Mouse (Mus musculus) midbrain, embryonic 10.5 days (tissue): ENCODE measurements around the gene Zfp691. TPM values are rescaled to one million over a fixed set of nuclear protein-coding genes. Genes with fewer than 3 reads are reported as not detected.

Experiments
- DNase-seq: peaks from one replicate; pipeline ENCODE4 v3.0.0-alpha.2; 2017; ENCODE audit warnings: low spot score
- H3K27ac ChIP-seq: fragments of 300-500 bp; sonication (generic); replicated peaks from 2 replicates; pipeline ENCODE4 v1.5.1; 2016; ENCODE audit warnings: mild to moderate bottlenecking
- H3K27me3 ChIP-seq: fragments of 300-500 bp; sonication (generic); 2 replicates; pipeline ENCODE4 v1.6.1; 2016; ENCODE audit warnings: low read depth, mild to moderate bottlenecking; ENCODE audit not compliant: poor library complexity, severe bottlenecking
- H3K36me3 ChIP-seq: fragments of 300-500 bp; sonication (generic); 2 replicates; pipeline ENCODE4 v1.6.1; 2016; ENCODE audit warnings: mild to moderate bottlenecking, moderate library complexity
- H3K4me1 ChIP-seq: fragments of 300-500 bp; sonication (generic); 2 replicates; pipeline ENCODE4 v1.6.1; 2016
- H3K4me3 ChIP-seq: fragments of 300-500 bp; sonication (generic); 2 replicates; pipeline ENCODE4 v1.5.1; 2016; ENCODE audit warnings: mild to moderate bottlenecking, moderate library complexity
- H3K9me3 ChIP-seq: fragments of 300-500 bp; sonication (generic); replicated peaks from 2 replicates; pipeline ENCODE4 v1.6.1; 2016; ENCODE audit warnings: mild to moderate bottlenecking
- WGBS: fragments of 180-500 bp; shearing (Covaris S2); methylation state at CpG from one replicate; pipeline ENCODE4 v1.1.7; 2016; 5-methylcytosine and 5-hydroxymethylcytosine counted together
- polyA plus RNA-seq: library from polyadenylated mRNA; unstranded; fragments of >200 nt; fragmentation: Nextera tagmentation; extraction: Ambion mirVana; gene quantifications from 2 replicates; pipeline ENCODE4 v1.2.1, GENCODE M21; 2016

Zfp691 gene
- polyA plus RNA-seq, 1 experiment from 2014 or later, result 13.1 TPM

- no peaks in the 10 kb centered on the region for H3K27me3 ChIP-seq
- WGBS, result 82% methylated on average over 3 of the region's 3 CpGs
- no peak overlapping the region for H3K27ac ChIP-seq
- DNase-seq, result no peak
- H3K4me1 ChIP-seq, result no peaks in the 10 kb centered on the region
- no peak overlapping the region for H3K4me3 ChIP-seq
- H3K9me3 ChIP-seq, result no peaks in the 10 kb centered on the region
- no peaks in the 10 kb centered on the region for H3K36me3 ChIP-seq
These were observed 12.6 kb downstream of the Zfp691 start for GRCm38 (mm10) chr4:119161358-119161757.

DNA sequence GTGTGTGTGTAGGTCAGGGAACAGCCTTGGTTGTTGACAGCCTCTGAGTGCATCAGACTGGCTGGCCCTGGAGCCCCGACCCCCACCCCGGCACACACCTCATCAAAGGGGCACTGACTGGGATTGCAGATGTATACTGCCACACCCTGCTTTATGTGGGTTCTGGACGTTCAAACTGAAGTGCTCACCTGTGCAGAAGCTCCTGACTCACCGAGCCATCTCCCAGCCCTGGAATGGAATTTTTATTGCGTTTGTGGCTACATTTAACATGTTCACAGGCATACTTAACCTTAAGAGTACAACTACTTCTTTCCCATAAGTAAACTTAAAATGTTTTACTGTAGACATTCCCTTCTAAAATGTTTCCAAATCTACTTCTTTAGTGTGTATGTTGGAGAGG, 16.1 kb downstream of the Zfp691 start:
- H3K27ac ChIP-seq, result no peak overlapping the region
- no peaks in the 10 kb centered on the region for H3K9me3 ChIP-seq
- H3K4me3 ChIP-seq, result no peak overlapping the region
- H3K4me1 ChIP-seq, result no peaks in the 10 kb centered on the region
- H3K27me3 ChIP-seq, result no peaks in the 10 kb centered on the region
- 86% methylated on average over 5 of the region's 5 CpGs for WGBS
- DNase-seq, result no peak
- H3K36me3 ChIP-seq, result no peaks in the 10 kb centered on the region

GRCm38 (mm10) chr4:119157186-119157585, 16.8 kb downstream of the Zfp691 start:
- H3K27ac ChIP-seq, result no peak overlapping the region
- no peaks in the 10 kb centered on the region for H3K27me3 ChIP-seq
- WGBS, result 36% methylated on average over 2 of the region's 2 CpGs
- H3K9me3 ChIP-seq, result no peaks in the 10 kb centered on the region
- no peaks in the 10 kb centered on the region for H3K4me1 ChIP-seq
- peak; percentile 58 for DNase-seq
- H3K36me3 ChIP-seq, result no peaks in the 10 kb centered on the region
- H3K4me3 ChIP-seq, result no peak overlapping the region

- Histone ChIP-seq H3K27me3 (peaks cover 1% of the 10 kb centered on the region; the same call in 1 of the 2 replicates), H3K9me3 (no peaks in the 10 kb centered on the region), H3K4me1 (peaks cover 8% of the 10 kb centered on the region), H3K36me3 (no peaks in the 10 kb centered on the region), H3K4me3 (no peak overlapping the region), H3K27ac (no peak overlapping the region)
- DNase-seq, result no peak
- 87% methylated on average over 11 of the region's 11 CpGs for WGBS
These were observed 25.3 kb downstream of the Zfp691 start for GRCm38 (mm10) chr4:119148741-119149140.

DNA sequence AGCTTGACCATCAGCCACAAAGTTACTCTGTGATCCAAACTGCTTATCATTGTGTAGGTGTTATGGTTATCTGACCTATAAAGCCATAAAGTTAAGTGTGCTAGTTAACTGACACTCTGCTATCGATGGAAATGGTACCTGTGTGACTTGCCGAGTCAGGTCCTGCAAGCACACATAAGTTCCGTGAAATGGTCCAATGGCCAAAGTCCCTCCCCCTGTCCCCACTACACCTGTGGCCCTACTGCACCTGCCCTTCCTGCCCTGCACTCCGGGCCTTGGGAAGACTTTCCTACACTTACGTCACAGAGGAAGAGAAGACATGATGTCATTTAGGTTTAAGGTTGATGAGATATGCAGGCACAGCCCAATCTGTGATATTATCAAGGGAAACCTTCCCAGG, 26.6 kb downstream of the Zfp691 start:
- Histone ChIP-seq H3K4me3 (no peak overlapping the region), H3K27me3 (peaks cover 11% of the 10 kb centered on the region; the same call in 1 of the 2 replicates), H3K36me3 (no peaks in the 10 kb centered on the region), H3K9me3 (no peaks in the 10 kb centered on the region), H3K4me1 (peaks cover 11% of the 10 kb centered on the region), H3K27ac (no peak overlapping the region)
- WGBS, result 96% methylated on average over 5 of the region's 5 CpGs
- DNase-seq, result no peak

DNA sequence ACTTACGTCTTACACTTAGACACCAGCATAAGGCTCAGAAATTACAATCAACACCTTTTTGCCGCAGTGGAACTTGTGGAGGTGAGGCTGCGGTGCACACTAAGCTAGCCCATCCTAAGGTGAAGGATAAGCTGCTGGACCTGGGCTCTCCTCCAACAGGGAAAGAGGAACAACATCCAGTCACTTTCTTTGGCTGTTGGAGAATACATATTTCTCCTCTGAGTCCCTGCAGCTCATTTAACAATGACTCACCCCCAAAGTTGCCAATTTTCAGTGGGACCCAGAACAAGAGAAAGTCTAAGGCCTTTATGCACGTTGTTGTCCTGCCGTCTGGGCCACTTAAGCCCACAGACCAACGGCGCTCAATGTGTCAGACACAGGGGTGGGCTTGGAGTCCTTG, 27.2 kb downstream of the Zfp691 start:
- WGBS, result 92% methylated on average over 7 of the region's 7 CpGs
- no peaks in the 10 kb centered on the region for H3K9me3 ChIP-seq
- H3K27me3 ChIP-seq, result peaks cover 11% of the 10 kb centered on the region; the same call in 1 of the 2 replicates

DNA sequence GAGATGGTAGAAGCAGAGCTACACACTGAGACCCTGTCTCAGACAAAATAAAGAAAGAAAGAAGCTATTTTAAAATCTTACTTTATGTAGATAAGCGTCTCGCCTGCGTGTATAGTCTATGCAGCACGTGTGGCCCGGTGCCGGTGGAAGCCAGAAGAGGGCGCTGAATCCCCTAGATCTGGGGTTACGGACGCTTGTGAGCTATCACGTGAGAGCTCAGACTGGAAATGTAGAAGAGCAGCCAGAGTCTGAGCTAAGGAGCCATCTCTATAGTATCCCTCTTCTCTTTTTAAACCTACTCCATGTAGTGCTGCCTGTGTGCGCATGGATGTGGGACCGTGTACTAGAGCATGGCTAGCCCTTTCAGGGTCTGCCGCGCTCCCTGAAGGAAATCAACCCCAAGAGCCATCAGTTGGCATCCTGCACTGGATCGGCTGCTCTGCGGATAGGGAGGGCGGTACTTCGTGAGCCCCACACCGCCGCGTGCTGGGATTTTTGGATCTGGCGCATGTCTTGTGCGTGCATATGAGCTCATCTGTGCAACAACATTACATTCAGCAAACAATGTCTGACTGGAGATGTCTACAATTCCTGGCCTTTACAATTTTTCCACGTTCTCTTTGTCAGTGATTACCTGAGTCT, 31.6 kb downstream of the Zfp691 start:
- peak; percentile 79 for DNase-seq
- Histone ChIP-seq H3K27me3 (peaks cover 11% of the 10 kb centered on the region; the same call in 1 of the 2 replicates), H3K9me3 (no peaks in the 10 kb centered on the region), H3K4me3 (peak overlapping the region; percentile 42), H3K27ac (peak overlapping the region; percentile 74), H3K4me1 (peaks cover 30% of the 10 kb centered on the region), H3K36me3 (peaks cover 8% of the 10 kb centered on the region)
- 24% methylated on average over 24 of the region's 24 CpGs for WGBS

More for the DNA sequence above, 27.2 kb downstream of the Zfp691 start:
- DNase-seq, result no peak
- Histone ChIP-seq H3K36me3 (no peaks in the 10 kb centered on the region), H3K4me1 (peaks cover 14% of the 10 kb centered on the region), H3K4me3 (no peak overlapping the region), H3K27ac (no peak overlapping the region)

GRCm38 (mm10) chr4:119141191-119141590, 32.8 kb downstream of the Zfp691 start:
- Histone ChIP-seq H3K36me3 (peaks cover 20% of the 10 kb centered on the region), H3K27ac (no peak overlapping the region), H3K27me3 (peaks cover 11% of the 10 kb centered on the region; the same call in 1 of the 2 replicates), H3K4me1 (peaks cover 35% of the 10 kb centered on the region), H3K4me3 (no peak overlapping the region), H3K9me3 (no peaks in the 10 kb centered on the region)
- no peak for DNase-seq
- 68% methylated on average over 10 of the region's 10 CpGs for WGBS

GRCm38 (mm10) chr4:119140126-119140525, 33.9 kb downstream of the Zfp691 start:
- Histone ChIP-seq H3K36me3 (peaks cover 30% of the 10 kb centered on the region), H3K4me3 (no peak overlapping the region), H3K9me3 (no peaks in the 10 kb centered on the region), H3K27ac (no peak overlapping the region), H3K4me1 (peaks cover 35% of the 10 kb centered on the region), H3K27me3 (peaks cover 11% of the 10 kb centered on the region; the same call in 1 of the 2 replicates)
- peak; percentile 57 for DNase-seq
- 51% methylated on average over 3 of the region's 3 CpGs for WGBS

- peak overlapping the region; percentile 32; the same call in 1 of the 2 replicates for H3K4me3 ChIP-seq
- WGBS, result 60% methylated on average over 8 of the region's 8 CpGs
These were observed 35.2 kb downstream of the Zfp691 start for GRCm38 (mm10) chr4:119138776-119139175.

GRCm38 (mm10) chr4:119138171-119138570, 35.8 kb downstream of the Zfp691 start:
- H3K27me3 ChIP-seq, result 0 out of 2 replicates have a peak, but pooled peaks cover 5% of the 10 kb centered on the region
- peaks cover 50% of the 10 kb centered on the region for H3K36me3 ChIP-seq
- WGBS, result 11% methylated on average over 18 of the region's 18 CpGs
- DNase-seq, result peak; percentile 72
- H3K9me3 ChIP-seq, result no peaks in the 10 kb centered on the region
- H3K27ac ChIP-seq, result peak overlapping the region; percentile 67; the same call in 1 of the 2 replicates
- peaks cover 35% of the 10 kb centered on the region for H3K4me1 ChIP-seq
- peak overlapping the region; percentile 32; the same call in 1 of the 2 replicates for H3K4me3 ChIP-seq

More at GRCm38 (mm10) chr4:119138776-119139175, 35.2 kb downstream of the Zfp691 start:
- Histone ChIP-seq H3K27me3 (0 out of 2 replicates have a peak, but pooled peaks cover 10% of the 10 kb centered on the region), H3K36me3 (peaks cover 44% of the 10 kb centered on the region), H3K9me3 (no peaks in the 10 kb centered on the region), H3K4me1 (peaks cover 35% of the 10 kb centered on the region), H3K27ac (no peak overlapping the region)
- DNase-seq, result no peak

- no peak for DNase-seq
- peaks cover 58% of the 10 kb centered on the region for H3K36me3 ChIP-seq
- H3K4me3 ChIP-seq, result no peak overlapping the region
- H3K4me1 ChIP-seq, result peaks cover 32% of the 10 kb centered on the region
- H3K27ac ChIP-seq, result no peak overlapping the region
- 70% methylated on average over 8 of the region's 8 CpGs for WGBS
- no peaks in the 10 kb centered on the region for H3K27me3 ChIP-seq
- no peaks in the 10 kb centered on the region for H3K9me3 ChIP-seq
These were observed 36.7 kb downstream of the Zfp691 start for GRCm38 (mm10) chr4:119137313-119137712.

- DNase-seq, result no peak
- peaks cover 20% of the 10 kb centered on the region for H3K4me1 ChIP-seq
- H3K27me3 ChIP-seq, result no peaks in the 10 kb centered on the region
- H3K36me3 ChIP-seq, result peaks cover 93% of the 10 kb centered on the region
- H3K9me3 ChIP-seq, result no peaks in the 10 kb centered on the region
- no peak overlapping the region for H3K27ac ChIP-seq
- no peak overlapping the region for H3K4me3 ChIP-seq
- WGBS, result 90% methylated on average over 13 of the region's 13 CpGs
These were observed 40.1 kb downstream of the Zfp691 start for GRCm38 (mm10) chr4:119133860-119134259.
